Mouse (Mus musculus) kidney, embryonic 16.5 days (tissue): Measurements from ENCODE around the gene Abhd17c. TPM values are rescaled to one million over a fixed set of nuclear protein-coding genes. Genes with fewer than 3 reads are reported as not detected.
A peak's percentile ranks its signal among the peaks of the same experiment; 100 is the strongest.
"Not testable (repeated sequence)": the region's sequence is repeated elsewhere in the genome, so short reads cannot be mapped to it uniquely, and the experiment has no call there.

ENCODE experiments used
- ATAC-seq: fragments of 200-750 bp; cut with Nextera tagmentation; 2 replicates; pipeline ENCODE4 v1.8.0; 2017; ENCODE audit warnings: moderate TSS enrichment; ENCODE audit not compliant: low FRiP score, low TSS enrichment
- H3K27ac ChIP-seq: fragments of 300-500 bp; sonication (generic); 2 replicates; pipeline ENCODE4 v1.5.1; 2014; ENCODE audit warnings: low read length
- H3K27me3 ChIP-seq: fragments of 300-500 bp; sonication (generic); 2 replicates; pipeline ENCODE4 v1.6.1; 2014; ENCODE audit warnings: low read length, control low read depth, mixed read lengths; ENCODE audit not compliant: insufficient read depth
- H3K36me3 ChIP-seq: fragments of 300-500 bp; sonication (generic); 2 replicates; pipeline ENCODE4 v1.6.1; 2014; ENCODE audit warnings: low read length, control low read depth, mixed read lengths; ENCODE audit not compliant: insufficient read depth
- H3K4me1 ChIP-seq: fragments of 300-500 bp; sonication (generic); 2 replicates; pipeline ENCODE4 v1.6.1; 2014; ENCODE audit warnings: low read length, control low read depth, mixed read lengths; ENCODE audit not compliant: insufficient read depth
- H3K4me2 ChIP-seq: fragments of 300-500 bp; sonication (generic); replicated peaks from 2 replicates; pipeline ENCODE4 v1.6.1; 2014; ENCODE audit warnings: low read depth, low read length
- H3K4me3 ChIP-seq: fragments of 300-500 bp; sonication (generic); 2 replicates; pipeline ENCODE4 v1.5.1; 2014; ENCODE audit warnings: mild to moderate bottlenecking, low read length
- H3K9ac ChIP-seq: fragments of 300-500 bp; sonication (generic); replicated peaks from 2 replicates; pipeline ENCODE4 v1.6.1; 2014; ENCODE audit warnings: low read length
- H3K9me3 ChIP-seq: fragments of 300-500 bp; sonication (generic); 2 replicates; pipeline ENCODE4 v1.6.1; 2016; ENCODE audit warnings: low read length, control low read depth
- WGBS: fragments of 180-500 bp; shearing (Covaris S2); extraction: QIAGEN DNeasy Blood & Tissue Kit; methylation state at CpG from one replicate; pipeline ENCODE4 v1.1.7; 2014; 5-methylcytosine and 5-hydroxymethylcytosine counted together
- polyA plus RNA-seq: library from polyadenylated mRNA; unstranded; fragments of >200 nt; fragmentation: Nextera tagmentation; extraction: Ambion mirVana; gene quantifications from 2 replicates; pipeline ENCODE4 v1.2.1, GENCODE M21; 2015

Gene Abhd17c
- polyA plus RNA-seq = 11.3 and 13.7 TPM in 2 replicates

GRCm38 (mm10) chr7:84151001-84151959, at the start of gene Abhd17c:
Abhd17c (minus strand) TSS chr7:84151893.
- H3K27me3 ChIP-seq = no peaks in the 10 kb centered on the region
- peak within 1 kb of the TSS; percentile 93 for H3K4me3 ChIP-seq
- under 1% methylated on average over 103 of the region's 109 CpGs for WGBS
- H3K27ac ChIP-seq = peak within 1 kb of the TSS; percentile 92
- no peaks in the 10 kb centered on the region for H3K9me3 ChIP-seq
- H3K9ac ChIP-seq = peak within 1 kb of the TSS; percentile 94
- no peaks in the 10 kb centered on the region for H3K36me3 ChIP-seq
- H3K4me1 ChIP-seq = peaks cover 42% of the 10 kb centered on the region
- peak; percentile 64 for ATAC-seq
- peak within 1 kb of the TSS; percentile 85 for H3K4me2 ChIP-seq

GRCm38 (mm10) chr7:84197208-84197860, 45.6 kb upstream of the Abhd17c start:
- Histone ChIP-seq H3K4me2 (no peak overlapping the region), H3K27me3 (no peaks in the 10 kb centered on the region), H3K27ac (no peak overlapping the region), H3K9ac (no peak overlapping the region), H3K9me3 (no peaks in the 10 kb centered on the region), H3K4me3 (no peak overlapping the region), H3K4me1 (no peaks in the 10 kb centered on the region), H3K36me3 (no peaks in the 10 kb centered on the region)
- 67% methylated on average over 6 of the region's 6 CpGs for WGBS
- no peak for ATAC-seq

- H3K27ac ChIP-seq = no peak overlapping the region
- H3K4me1 ChIP-seq = no peaks in the 10 kb centered on the region
- no peaks in the 10 kb centered on the region for H3K27me3 ChIP-seq
- no peaks in the 10 kb centered on the region for H3K36me3 ChIP-seq
- WGBS = 70% methylated on average over 6 of the region's 6 CpGs
- H3K4me2 ChIP-seq = no peak overlapping the region
- H3K4me3 ChIP-seq = no peak overlapping the region
- ATAC-seq = no peak
- no peaks in the 10 kb centered on the region for H3K9me3 ChIP-seq
- no peak overlapping the region for H3K9ac ChIP-seq
Measured at GRCm38 (mm10) chr7:84196221-84196620, 44.5 kb upstream of the Abhd17c start.

- whole genome bisulfite sequencing = 78% methylated on average over 3 of the region's 3 CpGs
- Histone ChIP-seq H3K36me3 (no peaks in the 10 kb centered on the region), H3K27ac (no peak overlapping the region), H3K4me2 (no peak overlapping the region), H3K4me3 (no peak overlapping the region), H3K27me3 (no peaks in the 10 kb centered on the region), H3K4me1 (no peaks in the 10 kb centered on the region), H3K9ac (no peak overlapping the region), H3K9me3 (no peaks in the 10 kb centered on the region)
- no peak for ATAC-seq
Measured at GRCm38 (mm10) chr7:84192256-84192655, 40.6 kb upstream of the Abhd17c start.

- WGBS = 81% methylated on average over 2 of the region's 2 CpGs
- no peak for ATAC-seq
- no peak overlapping the region for H3K9ac ChIP-seq
- no peaks in the 10 kb centered on the region for H3K9me3 ChIP-seq
- no peaks in the 10 kb centered on the region for H3K36me3 ChIP-seq
- H3K4me3 ChIP-seq = no peak overlapping the region
- H3K27me3 ChIP-seq = no peaks in the 10 kb centered on the region
- H3K27ac ChIP-seq = no peak overlapping the region
- H3K4me1 ChIP-seq = no peaks in the 10 kb centered on the region
- no peak overlapping the region for H3K4me2 ChIP-seq
Measured at GRCm38 (mm10) chr7:84191476-84191875, 39.8 kb upstream of the Abhd17c start.

- no peaks in the 10 kb centered on the region for H3K36me3 ChIP-seq
- H3K4me2 ChIP-seq = no peak overlapping the region
- H3K4me3 ChIP-seq = no peak overlapping the region
- 70% methylated on average over 5 of the region's 5 CpGs for WGBS
- H3K9ac ChIP-seq = no peak overlapping the region
- H3K4me1 ChIP-seq = no peaks in the 10 kb centered on the region
- no peak overlapping the region for H3K27ac ChIP-seq
- no peak for ATAC-seq
- no peaks in the 10 kb centered on the region for H3K9me3 ChIP-seq
- no peaks in the 10 kb centered on the region for H3K27me3 ChIP-seq
Measured at GRCm38 (mm10) chr7:84188196-84188595, 36.5 kb upstream of the Abhd17c start.

GRCm38 (mm10) chr7:84185196-84185595, 33.5 kb upstream of the Abhd17c start:
- Histone ChIP-seq H3K4me2 (no peak overlapping the region), H3K36me3 (no peaks in the 10 kb centered on the region), H3K4me3 (no peak overlapping the region), H3K9ac (no peak overlapping the region), H3K4me1 (no peaks in the 10 kb centered on the region), H3K9me3 (0 out of 2 replicates have a peak, but pooled peaks cover under 1% of the 10 kb centered on the region), H3K27ac (no peak overlapping the region), H3K27me3 (no peaks in the 10 kb centered on the region)
- ATAC-seq = no peak
- 88% methylated on average over 4 of the region's 4 CpGs for WGBS

- Histone ChIP-seq H3K9ac (no peak overlapping the region), H3K4me3 (no peak overlapping the region), H3K4me1 (no peaks in the 10 kb centered on the region), H3K27me3 (no peaks in the 10 kb centered on the region), H3K4me2 (no peak overlapping the region), H3K9me3 (0 out of 2 replicates have a peak, but pooled peaks cover 3% of the 10 kb centered on the region), H3K27ac (no peak overlapping the region), H3K36me3 (no peaks in the 10 kb centered on the region)
- 75% methylated on average over 3 of the region's 3 CpGs for WGBS
- no peak for ATAC-seq
Measured at GRCm38 (mm10) chr7:84184703-84185102, 33.0 kb upstream of the Abhd17c start.

GRCm38 (mm10) chr7:84178809-84179208, 27.1 kb upstream of the Abhd17c start:
- not testable (repeated sequence) for H3K4me3 ChIP-seq, H3K27me3 ChIP-seq, H3K36me3 ChIP-seq, H3K9ac ChIP-seq, H3K9me3 ChIP-seq, ATAC-seq, H3K27ac ChIP-seq, H3K4me2 ChIP-seq, H3K4me1 ChIP-seq
- 87% methylated on average over 2 of the region's 2 CpGs for WGBS
